Mouse (Mus musculus) lung, embryonic 16.5 days (tissue): ENCODE results near the gene Vash2. TPM values are rescaled to one million over a fixed set of nuclear protein-coding genes. Genes with fewer than 3 reads are reported as not detected.

Experiments used
- ATAC-seq: fragments of 200-750 bp; cut with Nextera tagmentation; 2 replicates; pipeline ENCODE4 v1.8.0; 2017; ENCODE audit warnings: low read depth, mild to moderate bottlenecking, moderate library complexity
- H3K27ac ChIP-seq: fragments of 300-500 bp; sonication (generic); 2 replicates; pipeline ENCODE4 v1.5.1; 2014; ENCODE audit warnings: mild to moderate bottlenecking, control low read depth, low read length
- H3K27me3 ChIP-seq: fragments of 300-500 bp; sonication (generic); 2 replicates; pipeline ENCODE4 v1.6.1; 2014; ENCODE audit warnings: low read depth, low read length, mixed read lengths; ENCODE audit not compliant: control insufficient read depth, insufficient read depth
- H3K36me3 ChIP-seq: fragments of 300-500 bp; sonication (generic); 2 replicates; pipeline ENCODE4 v1.6.1; 2014; ENCODE audit warnings: low read length; ENCODE audit not compliant: control insufficient read depth, insufficient read depth
- H3K4me1 ChIP-seq: fragments of 300-500 bp; sonication (generic); replicated peaks from 2 replicates; pipeline ENCODE4 v1.6.1; 2014; ENCODE audit warnings: low read length, mixed read lengths; ENCODE audit not compliant: control insufficient read depth, insufficient read depth
- H3K4me2 ChIP-seq: fragments of 300-500 bp; sonication (generic); 2 replicates; pipeline ENCODE4 v1.6.1; 2014; ENCODE audit warnings: low read depth, low read length, control low read depth
- H3K4me3 ChIP-seq: fragments of 300-500 bp; sonication (generic); 2 replicates; pipeline ENCODE4 v1.5.1; 2014; ENCODE audit warnings: mild to moderate bottlenecking, low read length, control low read depth
- H3K9ac ChIP-seq: fragments of 300-500 bp; sonication (generic); 2 replicates; pipeline ENCODE4 v1.6.1; 2014; ENCODE audit warnings: low read length, control low read depth
- H3K9me3 ChIP-seq: fragments of 300-500 bp; sonication (generic); 2 replicates; pipeline ENCODE4 v1.6.1; 2016; ENCODE audit warnings: low read length; ENCODE audit not compliant: control insufficient read depth
- WGBS: fragments of 180-500 bp; shearing (Covaris S2); extraction: QIAGEN DNeasy Blood & Tissue Kit; methylation state at CpG from one replicate; pipeline ENCODE4 v1.1.7; 2014; 5-methylcytosine and 5-hydroxymethylcytosine counted together
- polyA plus RNA-seq: library from polyadenylated mRNA; unstranded; fragments of >200 nt; fragmentation: Nextera tagmentation; extraction: Ambion mirVana; gene quantifications from 2 replicates; pipeline ENCODE4 v1.2.1, GENCODE M21; 2015

Vash2 gene
- polyA plus RNA-seq, 1 experiment from 2014 or later = 17.7 TPM

DNA sequence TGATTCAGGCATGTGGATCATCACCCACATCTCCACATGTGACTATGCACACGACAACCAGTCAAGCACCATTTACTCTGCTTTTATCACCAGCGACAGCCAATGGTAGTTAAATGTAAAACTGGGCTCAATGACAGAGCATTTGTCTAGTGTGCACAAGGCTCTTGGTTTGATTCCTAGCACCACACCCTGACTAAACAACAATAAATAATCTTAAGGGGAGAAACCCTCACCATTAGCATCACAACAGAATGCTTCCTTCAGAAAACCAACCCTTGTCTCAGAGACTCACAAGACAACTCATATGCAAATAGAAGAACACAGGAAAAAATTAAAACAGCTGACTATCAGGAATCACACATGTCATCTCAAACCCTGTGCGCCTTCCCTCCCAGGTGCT lies 35.2 kb upstream of the Vash2 start:
- Histone ChIP-seq H3K27ac (no peak overlapping the region), H3K9me3 (no peaks in the 10 kb centered on the region), H3K9ac (no peak overlapping the region), H3K36me3 (peaks cover 16% of the 10 kb centered on the region; the same call in 1 of the 2 replicates), H3K27me3 (no peaks in the 10 kb centered on the region), H3K4me3 (no peak overlapping the region), H3K4me1 (no peaks in the 10 kb centered on the region), H3K4me2 (no peak overlapping the region)
- 91% methylated on average over 3 of the region's 3 CpGs for WGBS
- no peak for ATAC-seq

DNA sequence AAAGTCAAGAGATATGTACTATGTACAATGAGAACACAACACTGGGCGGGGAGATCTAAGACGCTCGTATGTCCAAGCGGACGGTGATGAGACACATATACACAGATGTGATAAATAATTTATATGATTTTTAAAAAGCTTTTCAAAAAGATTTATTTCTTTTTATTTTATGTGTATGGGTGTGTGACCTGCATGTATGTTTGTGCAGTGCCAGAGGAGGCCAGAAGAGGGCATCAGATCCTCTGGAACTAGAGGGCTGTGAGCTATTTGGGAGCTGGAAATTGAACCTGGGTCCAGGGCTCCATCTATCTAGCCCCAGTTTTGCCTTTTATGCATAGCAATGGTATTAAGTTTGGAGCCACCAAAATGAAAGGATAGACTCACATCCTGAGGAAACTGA lies 29.6 kb upstream of the Vash2 start:
- Histone ChIP-seq H3K4me1 (no peaks in the 10 kb centered on the region), H3K27me3 (no peaks in the 10 kb centered on the region), H3K4me2 (no peak overlapping the region), H3K9ac (no peak overlapping the region), H3K27ac (no peak overlapping the region), H3K4me3 (no peak overlapping the region), H3K9me3 (no peaks in the 10 kb centered on the region), H3K36me3 (peaks cover 21% of the 10 kb centered on the region)
- no peak for ATAC-seq
- 96% methylated on average over 5 of the region's 5 CpGs for WGBS

DNA sequence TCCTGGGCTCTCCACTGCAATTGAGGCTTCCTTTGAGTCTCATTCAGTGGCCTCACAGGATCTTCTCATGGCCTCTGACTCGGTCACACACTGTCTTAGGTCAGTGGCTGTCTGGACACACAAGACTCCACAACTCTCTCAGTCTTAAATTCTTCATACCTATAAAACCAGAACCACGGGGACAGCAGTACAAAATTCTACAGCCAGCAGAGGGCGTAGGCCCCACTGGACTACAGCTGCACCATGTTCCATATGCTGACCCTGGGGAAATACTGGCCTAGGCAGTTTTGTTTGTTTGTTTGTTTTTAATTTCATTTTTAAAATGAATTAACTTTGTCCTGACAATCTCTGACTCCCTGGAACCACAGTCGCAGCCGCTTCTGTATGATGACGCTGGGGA lies 23.1 kb upstream of the Vash2 start:
- no peaks in the 10 kb centered on the region for H3K4me1 ChIP-seq
- no peak overlapping the region for H3K27ac ChIP-seq
- H3K4me2 ChIP-seq = no peak overlapping the region
- no peak for ATAC-seq
- H3K36me3 ChIP-seq = no peaks in the 10 kb centered on the region
- 58% methylated on average over 6 of the region's 6 CpGs for WGBS
- no peak overlapping the region for H3K9ac ChIP-seq
- 0 out of 2 replicates have a peak, but pooled peaks cover 3% of the 10 kb centered on the region for H3K9me3 ChIP-seq
- H3K27me3 ChIP-seq = no peaks in the 10 kb centered on the region
- no peak overlapping the region for H3K4me3 ChIP-seq

DNA sequence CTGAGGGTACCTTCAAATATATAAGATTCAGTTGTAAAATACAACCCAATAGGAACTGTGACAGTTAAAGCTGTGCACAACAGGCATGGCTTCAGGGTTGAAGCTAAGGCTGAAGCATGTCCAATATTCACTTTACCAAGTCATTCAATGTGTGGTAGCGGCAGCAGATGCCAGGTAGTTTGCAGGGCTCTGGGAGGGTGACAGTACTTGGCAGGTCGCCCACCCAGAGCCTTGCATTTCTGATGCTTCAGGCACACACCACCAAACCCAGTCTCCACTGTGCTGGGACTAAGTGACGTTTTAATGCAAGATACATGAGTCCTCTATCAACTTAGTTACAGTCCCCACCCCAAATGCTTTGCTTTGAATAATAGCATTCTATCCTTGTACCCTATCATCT lies 21.6 kb upstream of the Vash2 start:
- Histone ChIP-seq H3K4me2 (no peak overlapping the region), H3K9me3 (0 out of 2 replicates have a peak, but pooled peaks cover 3% of the 10 kb centered on the region), H3K4me1 (no peaks in the 10 kb centered on the region), H3K36me3 (no peaks in the 10 kb centered on the region), H3K4me3 (no peak overlapping the region), H3K27ac (no peak overlapping the region), H3K9ac (no peak overlapping the region), H3K27me3 (no peaks in the 10 kb centered on the region)
- WGBS = 70% methylated on average over 3 of the region's 3 CpGs
- no peak for ATAC-seq

DNA sequence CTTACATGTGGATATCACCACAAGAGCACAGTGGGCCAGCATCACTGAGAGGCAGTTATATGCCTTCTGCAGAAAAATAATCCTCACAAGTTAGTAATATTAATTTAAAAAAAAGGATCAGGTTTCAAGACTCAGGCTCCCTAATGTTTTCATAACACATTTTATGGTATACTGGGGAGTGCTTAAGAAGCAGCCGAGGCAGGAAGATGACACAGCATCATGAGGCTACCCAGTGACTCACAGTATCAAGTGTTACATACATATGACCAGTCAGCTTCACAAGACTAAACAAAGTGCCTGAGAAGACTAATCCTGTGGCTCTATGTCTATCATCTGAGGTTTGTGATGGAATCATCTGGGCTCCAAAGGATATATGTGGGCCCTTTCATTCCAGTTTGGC lies 18.9 kb upstream of the Vash2 start:
- Histone ChIP-seq H3K9me3 (0 out of 2 replicates have a peak, but pooled peaks cover 3% of the 10 kb centered on the region), H3K27me3 (no peaks in the 10 kb centered on the region), H3K27ac (no peak overlapping the region), H3K4me1 (peaks cover 3% of the 10 kb centered on the region; the same call in 1 of the 2 replicates), H3K4me2 (no peak overlapping the region), H3K36me3 (no peaks in the 10 kb centered on the region), H3K4me3 (no peak overlapping the region), H3K9ac (no peak overlapping the region)
- 58% methylated on average over 1 of the region's 1 CpGs for WGBS
- ATAC-seq = no peak

DNA sequence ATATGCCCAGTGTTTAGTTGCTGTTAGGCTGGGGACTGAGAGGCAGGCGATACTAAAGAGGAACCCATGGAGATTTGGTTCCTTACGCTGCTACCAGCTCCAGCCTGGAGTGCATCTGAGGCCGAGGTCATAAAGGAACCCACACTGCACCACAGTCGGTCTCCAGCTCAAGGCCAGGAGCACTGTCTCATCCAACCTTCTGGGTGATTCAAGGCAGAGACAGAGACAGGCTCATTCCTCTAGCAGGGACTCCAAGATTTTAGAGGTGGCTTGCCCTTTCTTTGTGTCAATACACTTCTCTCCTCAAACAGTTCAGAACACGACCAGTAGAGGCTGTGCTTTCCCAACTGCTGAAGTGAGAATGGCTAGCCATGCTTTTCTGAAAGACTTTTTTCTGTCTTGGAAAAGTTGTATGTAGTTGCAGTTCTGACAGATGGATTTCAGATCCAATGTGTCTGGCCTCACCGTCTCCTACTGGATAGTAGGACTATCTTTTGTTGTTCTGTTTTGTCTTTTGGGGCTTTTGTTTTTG lies 17.3 kb upstream of the Vash2 start:
- Histone ChIP-seq H3K9me3 (0 out of 2 replicates have a peak, but pooled peaks cover 3% of the 10 kb centered on the region), H3K36me3 (no peaks in the 10 kb centered on the region), H3K9ac (no peak overlapping the region), H3K4me3 (no peak overlapping the region), H3K4me2 (no peak overlapping the region), H3K27me3 (no peaks in the 10 kb centered on the region), H3K27ac (no peak overlapping the region), H3K4me1 (peaks cover 3% of the 10 kb centered on the region; the same call in 1 of the 2 replicates)
- no peak for ATAC-seq
- WGBS = 73% methylated on average over 6 of the region's 6 CpGs

DNA sequence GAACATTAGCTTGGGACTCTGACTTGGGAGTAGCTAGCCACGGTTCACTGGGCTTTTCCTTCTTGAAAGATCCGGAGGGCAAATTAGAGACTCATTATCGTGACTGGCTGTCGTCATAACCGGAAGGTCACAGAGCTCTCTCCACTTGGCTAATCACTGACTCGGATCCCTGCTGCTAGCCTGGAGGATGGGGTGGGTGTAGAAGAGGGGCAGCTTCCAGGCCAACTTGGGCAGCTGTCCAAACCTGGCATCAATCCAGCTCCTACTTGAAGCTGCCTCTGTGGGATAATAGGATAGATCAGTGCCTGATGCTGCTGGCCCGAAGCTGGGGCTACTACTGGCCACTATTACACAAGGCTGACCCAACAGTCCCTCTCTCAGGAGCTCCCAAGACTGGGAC lies 16.5 kb upstream of the Vash2 start:
- H3K27me3 ChIP-seq = no peaks in the 10 kb centered on the region
- no peak overlapping the region for H3K9ac ChIP-seq
- 0 out of 2 replicates have a peak, but pooled peaks cover 3% of the 10 kb centered on the region for H3K9me3 ChIP-seq
- H3K4me1 ChIP-seq = peaks cover 3% of the 10 kb centered on the region; the same call in 1 of the 2 replicates
- ATAC-seq = peak; percentile 54; the same call in 1 of the 2 replicates
- no peak overlapping the region for H3K4me3 ChIP-seq
- no peaks in the 10 kb centered on the region for H3K36me3 ChIP-seq
- H3K27ac ChIP-seq = no peak overlapping the region
- WGBS = 38% methylated on average over 7 of the region's 7 CpGs
- no peak overlapping the region for H3K4me2 ChIP-seq

DNA sequence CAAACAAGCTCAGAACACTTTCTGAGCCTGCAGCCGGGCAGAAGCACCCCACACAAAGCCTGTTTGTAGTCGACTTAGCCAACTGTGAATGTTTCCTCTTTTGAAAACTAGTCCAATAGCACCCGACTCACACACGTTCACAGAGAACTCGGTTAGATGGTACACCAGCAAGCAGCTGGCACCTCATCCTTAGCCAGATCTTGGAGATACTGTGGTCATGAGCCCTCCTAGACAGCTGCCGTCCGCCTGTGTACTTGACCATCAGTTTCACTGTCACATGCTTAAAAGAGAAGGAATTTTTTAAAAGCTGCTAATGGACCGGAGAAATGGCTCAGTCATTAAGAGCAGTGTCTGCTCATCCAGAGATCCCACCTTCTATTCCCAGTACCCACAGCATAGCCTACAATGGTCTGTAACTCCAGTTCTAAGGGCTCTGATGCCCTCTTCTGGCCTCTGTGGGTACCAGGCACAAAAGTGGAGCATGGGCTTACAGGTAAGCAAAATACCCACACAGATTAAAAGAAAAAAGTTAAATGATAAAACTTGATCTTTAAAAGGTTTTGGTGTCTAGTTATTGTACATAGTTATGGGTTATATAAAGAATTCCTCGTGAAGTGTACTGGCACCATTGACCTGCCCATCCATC lies 10.5 kb upstream of the Vash2 start:
- WGBS = 74% methylated on average over 9 of the region's 9 CpGs
- H3K27ac ChIP-seq = no peak overlapping the region
- no peak for ATAC-seq
- H3K4me2 ChIP-seq = no peak overlapping the region
- H3K9me3 ChIP-seq = no peaks in the 10 kb centered on the region
- H3K36me3 ChIP-seq = no peaks in the 10 kb centered on the region
- H3K9ac ChIP-seq = no peak overlapping the region
- no peak overlapping the region for H3K4me3 ChIP-seq
- H3K4me1 ChIP-seq = no peaks in the 10 kb centered on the region
- H3K27me3 ChIP-seq = no peaks in the 10 kb centered on the region

DNA sequence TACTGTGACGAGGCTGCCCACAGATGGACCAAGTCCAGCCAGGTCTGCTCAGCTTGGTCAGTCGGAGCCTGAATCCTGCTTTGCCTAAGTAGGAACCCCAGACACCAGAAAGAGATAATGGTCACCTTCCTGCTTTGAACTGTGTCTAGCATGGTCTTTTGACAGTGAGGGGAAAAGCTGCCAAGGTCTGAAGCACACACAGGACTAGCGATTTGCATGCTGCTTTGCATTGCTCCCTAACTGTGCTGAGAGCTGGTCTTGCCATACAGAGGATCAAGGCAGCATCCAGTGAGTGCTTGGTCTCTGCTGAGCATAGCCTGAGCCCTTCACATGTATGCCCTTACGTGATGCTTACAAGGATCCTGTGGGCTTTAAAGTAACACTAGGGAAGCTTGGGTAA lies 2.3 kb upstream of the Vash2 start:
- Histone ChIP-seq H3K4me3 (no peak overlapping the region), H3K27ac (no peak overlapping the region), H3K9ac (no peak overlapping the region), H3K9me3 (no peaks in the 10 kb centered on the region), H3K4me1 (peaks cover 17% of the 10 kb centered on the region), H3K27me3 (no peaks in the 10 kb centered on the region; the same call in 1 of the 2 replicates), H3K36me3 (no peaks in the 10 kb centered on the region), H3K4me2 (no peak overlapping the region)
- no peak for ATAC-seq
- WGBS = 79% methylated on average over 4 of the region's 4 CpGs
